Mouse (Mus musculus) urinary bladder, postnatal 36 days (tissue): ENCODE data around the gene Tspan18.
A peak's percentile ranks its signal among the peaks of the same experiment; 100 is the strongest.

Experiments used
- DNase-seq, 2 experiments: peaks; one replicate each; pipeline ENCODE4 v3.0.0; 2022; ENCODE audit warnings: low spot score in 2 of 2, mixed read lengths in 1 of 2

Tspan18 gene

DNA sequence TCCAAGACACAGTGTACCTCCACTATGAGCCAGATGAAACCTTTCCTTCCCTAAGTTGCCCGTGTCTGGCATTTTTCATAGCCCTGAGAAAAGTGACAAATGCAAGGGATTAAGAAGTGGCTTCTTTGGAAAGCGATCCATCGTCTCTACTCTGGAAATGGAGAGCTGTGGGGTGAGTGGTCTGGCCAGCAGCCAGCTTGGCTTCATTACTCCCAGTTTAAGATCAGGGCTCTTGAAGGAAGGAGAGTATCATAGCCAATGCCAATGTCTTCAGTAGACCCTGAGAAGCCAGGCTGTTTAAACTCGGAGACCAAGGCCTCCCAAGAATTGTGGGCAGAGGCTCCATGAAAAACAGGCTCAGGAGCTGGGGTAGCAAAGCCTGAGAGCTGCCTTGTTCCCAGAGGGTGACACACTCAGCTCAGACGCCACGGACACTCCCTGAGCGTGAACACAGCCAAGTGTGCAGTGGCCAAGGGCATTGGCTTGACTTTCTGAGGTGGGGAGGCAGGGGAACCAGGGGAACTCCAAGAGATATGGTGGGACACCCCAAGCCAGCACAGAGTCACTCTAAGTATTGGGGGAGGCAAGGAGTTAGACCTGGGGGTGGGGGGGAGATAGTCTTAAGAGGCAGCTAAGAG, 115.8 kb downstream of the Tspan18 start:
- DNase-seq = no peak

DNA sequence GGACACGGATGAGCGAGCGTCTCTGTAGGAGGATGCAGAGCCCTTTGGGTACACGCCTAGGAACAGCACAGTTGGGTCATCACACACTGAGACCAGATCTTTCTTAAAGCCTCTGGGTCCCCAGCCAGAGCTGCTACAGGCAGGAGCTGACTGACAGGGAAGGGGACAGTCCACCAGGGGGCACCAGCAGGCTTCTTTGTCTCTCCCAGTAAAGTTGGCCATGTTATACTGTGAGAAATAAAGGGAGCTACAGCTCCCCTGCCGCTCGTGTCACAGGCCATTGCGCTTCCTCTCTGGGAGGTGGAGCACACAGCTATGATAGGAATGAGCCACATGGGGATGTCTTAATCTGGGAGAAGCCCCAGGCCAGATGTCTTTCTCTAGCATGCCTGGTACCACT, 117.3 kb downstream of the Tspan18 start:
- peak; percentile 76 to 85 for DNase-seq

DNA sequence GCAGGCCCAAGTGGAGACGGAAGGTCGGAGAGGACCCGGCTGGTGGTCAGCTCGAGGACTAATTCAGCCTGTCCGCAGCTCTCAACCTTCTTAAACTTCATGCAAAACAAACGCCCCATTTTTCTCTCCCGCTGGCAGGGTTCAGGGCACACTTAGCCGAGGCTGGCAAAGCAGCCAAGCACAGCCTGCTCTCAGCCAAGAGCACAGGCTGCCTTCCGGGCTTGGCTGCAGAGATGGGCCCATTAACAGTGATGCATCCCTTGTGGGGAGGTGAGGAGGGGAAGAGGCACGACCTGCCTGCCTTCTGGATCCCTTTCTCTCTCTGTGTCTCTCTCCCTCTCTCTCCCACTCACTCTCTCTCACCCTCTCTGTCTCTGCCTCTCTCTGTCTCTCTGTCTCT, 118.5 kb downstream of the Tspan18 start:
- DNase-seq = no peak

DNA sequence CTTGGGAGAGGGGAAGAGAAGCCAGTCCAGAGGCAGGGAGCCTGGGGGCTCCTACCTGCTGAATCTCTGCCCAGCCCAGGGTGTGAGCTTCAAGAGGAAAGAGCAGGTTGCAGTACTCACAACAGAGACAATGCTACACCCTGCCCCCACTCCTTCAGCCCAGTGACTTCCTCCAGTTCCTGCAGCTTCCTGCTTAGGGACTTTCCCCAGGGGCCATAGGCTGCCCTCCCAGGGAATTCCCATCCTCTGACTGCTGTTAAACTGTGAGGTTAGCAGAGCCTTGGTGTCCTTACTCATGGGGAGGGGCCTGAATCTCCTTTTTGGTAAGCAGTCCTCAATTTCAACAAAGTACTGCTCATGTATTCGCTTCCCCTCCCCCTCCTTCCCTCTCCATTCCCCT, 120.1 kb downstream of the Tspan18 start:
- DNase-seq = no peak

DNA sequence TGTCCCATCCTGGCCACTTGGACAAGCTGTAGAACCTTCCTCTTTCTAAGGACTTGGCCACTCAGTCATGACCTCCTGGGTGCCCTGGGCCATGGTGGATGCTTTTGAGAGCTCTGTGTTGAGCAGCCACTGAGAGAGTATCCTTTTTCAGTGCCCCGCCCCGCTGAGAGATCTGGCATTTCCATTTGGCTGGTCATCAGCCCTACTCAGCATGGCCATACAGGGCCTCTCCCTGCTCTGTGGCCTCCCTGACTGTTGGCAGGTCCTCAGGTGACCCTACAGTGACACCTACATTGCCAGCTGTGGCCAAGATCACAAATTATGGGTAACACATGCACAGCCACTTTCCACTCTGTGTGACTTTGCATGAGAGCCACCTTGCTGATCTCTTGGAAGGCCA, 121.4 kb downstream of the Tspan18 start:
- no peak for DNase-seq

DNA sequence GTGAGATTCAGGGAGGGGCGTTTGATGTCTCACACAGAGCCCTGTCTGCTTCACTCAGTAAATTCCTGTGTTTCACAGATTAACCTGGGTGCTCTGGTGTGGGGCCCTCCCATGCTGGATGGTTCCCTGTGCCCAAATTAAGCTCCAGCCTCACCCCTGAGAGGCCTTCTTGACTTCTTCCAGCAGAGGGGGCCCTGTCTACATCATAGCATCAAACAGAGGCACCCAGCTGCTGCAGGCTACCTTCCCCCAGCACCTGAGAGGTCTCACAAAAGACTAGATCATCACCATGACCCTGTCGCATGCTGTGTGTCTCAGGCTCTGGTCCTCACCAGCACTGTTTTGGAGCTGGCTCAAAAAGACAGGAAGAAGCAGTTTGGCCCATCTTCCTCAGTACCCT, 121.9 kb downstream of the Tspan18 start:
- DNase-seq = no peak

DNA sequence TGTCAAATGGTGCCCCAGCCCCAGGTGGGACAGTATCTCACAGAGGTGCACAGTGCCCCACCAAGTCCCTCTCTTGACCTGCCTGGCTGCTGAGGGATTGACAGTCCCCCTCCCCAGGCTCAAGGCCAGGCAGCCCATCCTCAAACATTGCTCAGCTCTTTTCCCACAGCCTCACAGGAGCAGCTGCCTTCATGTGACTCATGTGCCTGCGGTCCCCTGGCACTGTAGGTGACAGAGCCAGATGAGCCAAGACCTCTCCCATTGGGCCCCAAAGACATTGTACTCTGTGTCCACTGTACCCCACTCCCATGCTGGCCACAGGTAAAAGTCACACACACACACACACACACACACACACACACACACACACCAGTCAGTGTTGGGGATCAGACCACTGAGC, 128.2 kb downstream of the Tspan18 start:
- DNase-seq = no peak

DNA sequence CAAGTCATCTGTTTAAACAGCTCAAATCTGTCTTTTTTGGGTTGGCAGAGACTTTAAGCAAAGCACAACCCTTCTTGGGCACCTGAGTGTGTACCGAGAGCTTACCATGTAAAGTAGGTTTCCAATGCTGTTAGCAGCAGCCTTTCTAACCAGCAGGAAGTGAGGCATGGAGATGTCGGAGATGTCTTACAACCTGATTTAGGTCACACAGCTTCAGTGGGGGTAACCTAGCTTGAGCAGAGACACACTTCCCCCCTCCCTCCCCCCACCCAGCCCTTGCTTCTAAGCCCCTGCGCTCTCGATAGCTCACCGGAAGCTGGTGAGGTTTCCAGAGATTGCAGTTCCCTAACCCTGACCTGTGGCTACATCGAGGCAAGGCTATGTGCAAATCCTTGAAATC, 129.7 kb downstream of the Tspan18 start:
- DNase-seq = no peak

DNA sequence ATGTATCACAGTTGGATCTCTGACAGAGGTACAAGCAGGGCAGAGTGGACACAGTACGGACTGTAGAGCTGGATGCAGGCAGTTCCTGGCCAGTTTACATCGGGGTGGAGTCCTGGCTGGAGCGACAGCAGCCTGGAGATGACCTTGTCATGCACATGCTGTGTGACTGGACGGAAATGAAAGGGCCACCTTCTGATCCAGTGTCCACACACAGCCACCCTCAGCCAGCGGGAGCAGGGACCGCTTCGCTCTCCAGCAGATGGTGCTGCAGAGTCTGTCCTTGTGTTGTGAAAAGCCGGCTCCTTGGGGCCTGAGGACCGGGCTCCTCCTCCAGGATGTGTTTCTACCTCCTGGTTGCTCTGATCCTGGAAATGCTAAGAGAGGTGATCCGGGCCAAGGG, 130.6 kb downstream of the Tspan18 start:
- peak in 1 of 2 experiments; percentile 52 for DNase-seq

DNA sequence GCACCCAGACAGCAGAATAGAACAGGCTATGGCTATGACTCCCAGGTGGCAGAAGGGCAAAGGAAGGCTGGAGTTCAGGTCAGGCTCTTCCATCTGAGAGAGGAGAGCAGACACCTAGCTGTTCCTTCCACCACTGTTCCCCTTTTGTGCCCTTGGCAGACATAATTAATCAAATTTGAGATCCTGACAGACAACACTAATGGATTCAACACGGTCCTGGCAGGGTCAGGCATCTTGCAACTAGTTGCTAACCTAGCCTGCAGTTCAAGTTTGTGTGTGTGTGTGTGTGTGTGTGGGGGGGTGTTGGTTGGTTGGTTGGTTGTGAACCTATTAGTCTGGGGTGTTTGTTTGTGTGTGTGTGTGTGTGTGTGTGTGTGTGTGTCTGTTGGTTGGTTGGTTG, 131.5 kb downstream of the Tspan18 start:
- no peak for DNase-seq

DNA sequence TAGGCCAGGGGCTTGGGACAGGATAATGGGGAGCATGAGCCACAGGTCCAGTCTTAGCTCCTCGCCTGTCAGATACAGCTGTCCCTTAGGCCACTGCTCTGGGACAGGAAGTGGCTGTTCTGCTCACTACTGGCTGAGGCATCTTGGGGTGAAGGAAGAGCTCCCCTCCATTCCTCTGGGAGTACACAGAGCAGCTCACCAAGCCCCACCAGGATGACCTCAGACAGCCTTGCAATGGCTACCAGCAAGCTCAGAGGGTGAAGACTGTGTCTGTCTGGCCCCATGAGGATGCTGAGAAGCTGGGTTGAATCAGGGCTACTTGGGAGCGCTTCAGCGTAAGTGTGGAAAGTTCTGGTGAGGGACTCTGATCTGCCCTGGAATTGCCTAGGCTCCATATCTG, 132.3 kb downstream of the Tspan18 start:
- no peak for DNase-seq

DNA sequence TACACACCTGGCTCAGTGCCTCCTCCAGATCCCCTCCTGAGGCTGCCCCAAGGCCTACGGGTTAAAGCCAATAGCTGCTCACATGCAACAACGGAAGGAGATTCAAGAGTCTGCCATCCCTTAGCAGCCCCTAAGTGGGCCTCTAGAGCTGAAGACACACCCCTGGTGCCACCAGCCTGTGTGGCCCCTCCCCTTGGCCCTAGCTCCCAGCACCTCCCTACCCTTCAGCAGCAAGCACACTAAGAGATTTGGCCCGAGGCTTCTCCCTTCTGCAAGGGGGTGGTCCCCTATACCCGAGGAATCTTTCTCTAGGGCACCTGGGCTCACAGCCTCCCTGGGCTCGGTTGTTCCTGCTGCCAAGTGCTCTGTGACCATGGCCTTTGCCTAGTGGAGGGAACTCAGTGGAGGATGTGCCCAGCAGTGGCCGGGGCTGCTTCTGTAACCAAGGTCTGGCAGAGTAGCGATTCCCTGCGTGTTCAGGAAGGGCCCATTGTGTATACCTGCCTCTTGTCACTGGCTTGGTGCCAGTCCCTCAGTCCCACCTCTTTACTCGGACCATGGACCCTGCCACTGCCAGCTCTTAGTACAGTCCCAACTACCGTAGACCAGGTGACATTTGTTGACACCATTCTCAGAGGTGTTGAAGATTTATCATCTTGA, 133.5 kb downstream of the Tspan18 start:
- no peak for DNase-seq

DNA sequence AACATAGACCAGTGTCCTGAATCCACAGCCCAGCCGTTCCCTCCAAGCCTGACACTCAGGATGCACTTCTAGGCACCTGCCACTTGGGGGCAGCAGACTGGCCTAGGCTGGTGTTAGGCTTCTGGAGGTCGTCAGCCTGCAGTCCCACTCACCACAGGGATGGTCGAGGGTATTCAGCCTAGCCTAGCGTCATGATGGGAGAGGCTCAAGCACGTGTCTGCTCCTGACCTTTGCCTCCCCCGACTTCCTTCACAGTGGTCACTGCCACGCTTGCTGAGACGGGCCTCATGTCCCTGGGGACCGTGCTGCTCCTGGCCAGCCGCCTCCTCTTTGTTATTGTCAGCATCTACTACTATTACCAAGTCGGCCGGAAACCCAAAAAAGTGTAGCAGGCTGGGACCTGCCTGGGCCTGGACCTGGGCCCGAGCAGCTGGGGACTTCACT, 134.8 kb downstream of the Tspan18 start:
- peak in 1 of 2 experiments; percentile 46 for DNase-seq

DNA sequence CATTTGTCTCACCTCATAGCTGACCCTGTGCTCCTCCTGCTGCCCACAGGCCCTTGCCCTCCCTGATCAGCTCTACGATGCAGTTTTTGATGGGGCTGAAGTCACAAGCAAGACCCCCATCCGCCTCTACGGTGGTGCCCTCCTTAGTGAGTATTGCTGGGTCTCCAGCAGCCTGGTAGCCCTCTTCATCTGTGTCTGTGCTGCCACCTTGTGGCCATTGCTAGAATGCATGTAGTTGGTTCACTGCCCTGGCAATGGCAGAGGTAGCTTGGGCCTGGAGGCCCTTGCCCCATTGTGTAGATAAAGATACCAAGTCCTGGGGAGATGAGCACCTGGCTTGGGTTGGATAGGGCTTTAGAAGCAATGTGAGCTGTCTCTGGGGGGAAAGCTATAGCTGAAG, 135.5 kb downstream of the Tspan18 start:
- DNase-seq = peak; percentile 87 to 88

DNA sequence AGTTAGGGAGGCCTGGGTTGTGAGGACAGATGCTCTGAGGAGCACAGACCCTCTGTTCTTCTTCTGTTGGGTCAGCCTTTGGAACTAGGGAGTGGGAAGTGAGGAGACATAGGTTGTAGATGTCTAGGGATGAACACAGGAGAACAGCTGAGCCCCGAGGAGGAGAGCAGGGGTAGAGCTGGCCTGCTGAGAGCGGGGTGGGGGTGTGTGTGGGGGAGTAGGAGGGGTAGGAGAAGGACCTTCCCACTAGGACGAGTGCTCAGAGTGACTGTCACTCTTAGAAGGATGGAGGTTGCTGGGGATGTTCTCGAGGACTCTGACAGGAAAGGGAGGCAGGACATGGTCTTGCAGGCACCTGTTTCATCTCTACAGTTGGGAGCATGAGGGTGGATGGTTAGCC, 140.5 kb downstream of the Tspan18 start:
- DNase-seq = no peak

DNA sequence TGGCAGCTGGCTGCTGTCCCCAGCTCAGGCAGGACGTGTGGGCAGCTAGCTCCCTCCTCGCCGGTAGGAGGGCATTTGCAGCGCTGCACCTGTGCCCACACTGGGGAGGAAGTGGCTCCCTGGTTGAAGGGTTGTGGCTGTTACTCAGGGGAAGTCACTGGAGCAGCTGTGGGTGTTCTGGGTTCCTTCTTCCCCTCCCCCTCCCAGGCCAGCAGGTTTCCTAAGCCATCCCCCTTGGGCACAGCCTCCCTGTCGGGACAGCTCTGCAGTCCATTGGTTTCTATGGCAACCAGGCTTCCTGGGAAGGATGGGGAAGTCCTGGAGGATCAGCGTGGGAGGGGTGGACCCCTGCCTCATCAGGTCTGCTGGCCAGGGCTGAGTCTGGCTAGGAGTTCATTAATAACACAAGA, 141.6 kb downstream of the Tspan18 start:
- no peak for DNase-seq

DNA sequence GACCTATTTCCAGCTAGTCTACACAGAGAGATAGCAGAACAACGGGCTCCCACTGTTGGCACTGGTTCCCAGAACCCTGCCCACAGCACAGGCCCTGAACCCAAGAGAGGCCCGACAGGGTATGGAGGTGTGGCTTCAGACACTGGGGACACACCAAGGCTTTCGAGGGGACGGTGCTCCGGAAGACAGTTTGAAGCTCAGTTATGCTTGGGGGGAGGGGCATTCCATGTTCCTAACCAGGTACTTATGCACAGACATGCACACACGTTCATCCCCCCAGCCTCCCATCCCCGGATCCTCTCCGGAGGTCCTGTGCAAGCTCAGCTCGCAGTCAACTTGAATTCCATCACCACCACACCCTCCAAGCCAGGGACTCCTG, 142.1 kb downstream of the Tspan18 start:
- no peak for DNase-seq

DNA sequence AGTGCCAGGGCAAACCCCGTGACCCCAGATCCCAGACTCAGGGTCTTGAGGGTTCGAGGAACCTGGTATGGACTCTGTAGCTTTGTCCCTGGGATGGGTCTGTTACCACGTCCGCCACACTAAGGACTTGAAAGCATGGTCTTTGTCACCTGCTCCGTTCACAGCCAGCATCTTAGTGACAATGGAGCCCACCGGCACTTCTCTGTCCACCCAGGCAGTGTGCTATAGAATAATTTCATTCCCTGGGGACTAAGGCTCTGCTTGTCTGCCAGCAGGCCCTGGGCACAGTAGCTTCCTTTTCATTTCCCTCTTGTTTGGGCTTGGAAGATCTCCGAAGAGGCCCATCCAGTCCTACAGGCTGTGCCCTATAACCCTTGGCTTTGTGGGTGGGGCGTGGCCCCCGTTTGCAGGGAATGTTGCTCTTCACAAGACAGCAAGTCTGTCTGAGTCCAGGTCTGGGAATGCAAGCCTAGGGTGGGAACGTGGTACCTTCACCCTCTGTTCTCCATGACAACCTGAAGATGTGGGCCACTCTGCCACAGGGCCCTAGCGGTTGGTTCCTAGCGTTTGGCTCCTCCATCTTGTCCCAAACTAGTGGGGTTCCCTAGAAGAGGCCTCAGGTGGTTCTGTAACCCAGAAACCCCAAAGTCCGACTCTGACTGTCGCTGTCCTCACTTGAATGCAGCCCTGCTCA, 142.7 kb downstream of the Tspan18 start:
- DNase-seq = no peak

DNA sequence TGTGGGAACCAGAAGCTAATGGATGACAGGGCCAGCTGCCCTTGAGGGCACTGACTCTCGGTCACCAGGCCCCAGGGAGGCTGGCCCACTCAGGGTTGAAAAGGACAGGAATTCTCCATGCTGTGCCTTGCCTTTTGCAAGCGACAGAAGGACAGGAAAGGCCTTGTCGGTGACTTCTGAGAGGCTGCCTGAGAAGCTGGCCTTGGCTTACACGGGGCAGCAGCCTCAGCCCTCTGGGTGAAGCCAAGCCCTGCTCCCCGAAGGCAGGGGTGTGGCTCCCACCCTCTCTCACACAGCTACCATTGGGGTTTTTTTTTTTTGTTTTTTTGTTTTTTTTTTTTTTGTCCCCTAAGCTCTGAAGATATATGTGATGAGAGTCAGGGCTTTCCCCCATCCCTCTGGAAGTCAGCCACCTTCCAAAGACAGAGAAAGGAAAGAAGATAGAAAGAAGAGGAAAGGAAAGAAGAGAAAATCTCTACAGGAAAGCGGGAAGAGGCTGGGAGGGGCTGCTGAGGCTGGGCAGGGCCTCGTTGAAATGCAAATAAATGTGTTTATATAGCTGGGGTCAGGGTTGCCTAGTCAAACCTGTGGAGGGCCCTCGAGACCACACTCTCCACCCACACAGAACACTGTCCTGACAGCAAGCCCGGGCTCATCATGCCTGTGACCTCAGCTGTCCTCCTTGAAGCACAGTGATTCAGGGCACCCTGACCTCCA, 143.4 kb downstream of the Tspan18 start:
- DNase-seq = no peak

DNA sequence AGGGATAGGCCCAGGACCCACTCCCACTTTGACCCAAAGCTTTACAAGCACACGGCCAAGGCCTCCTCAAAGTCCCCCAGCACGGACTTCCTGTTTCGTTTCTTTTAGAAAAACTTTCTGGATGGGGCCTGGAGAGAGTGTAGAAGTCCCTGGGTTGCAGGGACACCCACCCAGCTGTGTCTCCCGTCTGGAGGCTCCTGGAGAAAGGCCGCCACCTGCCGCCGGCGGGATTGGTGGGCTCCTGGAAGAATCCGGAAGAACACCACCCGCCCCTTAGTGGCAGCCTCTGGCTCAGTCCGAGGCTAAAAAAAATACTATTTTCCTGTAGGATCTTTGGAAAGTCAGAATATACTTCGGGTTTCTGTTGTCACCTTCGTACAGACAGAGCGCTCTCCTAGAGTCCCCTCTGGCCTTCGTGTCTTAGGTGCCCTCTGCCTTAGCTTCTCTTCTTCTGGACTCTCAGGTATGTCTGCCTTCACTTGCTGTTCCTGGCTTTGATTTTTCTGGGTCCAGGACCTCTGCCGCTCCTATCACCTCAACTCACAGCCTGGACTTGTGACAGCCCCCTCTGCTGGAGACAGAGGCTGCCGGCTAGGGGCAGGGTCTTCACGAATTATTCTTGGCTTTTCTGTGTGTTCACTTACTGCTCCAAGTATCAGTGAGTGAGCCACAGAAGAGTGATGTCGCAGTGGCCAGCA, 145.4 kb downstream of the Tspan18 start:
- no peak for DNase-seq

DNA sequence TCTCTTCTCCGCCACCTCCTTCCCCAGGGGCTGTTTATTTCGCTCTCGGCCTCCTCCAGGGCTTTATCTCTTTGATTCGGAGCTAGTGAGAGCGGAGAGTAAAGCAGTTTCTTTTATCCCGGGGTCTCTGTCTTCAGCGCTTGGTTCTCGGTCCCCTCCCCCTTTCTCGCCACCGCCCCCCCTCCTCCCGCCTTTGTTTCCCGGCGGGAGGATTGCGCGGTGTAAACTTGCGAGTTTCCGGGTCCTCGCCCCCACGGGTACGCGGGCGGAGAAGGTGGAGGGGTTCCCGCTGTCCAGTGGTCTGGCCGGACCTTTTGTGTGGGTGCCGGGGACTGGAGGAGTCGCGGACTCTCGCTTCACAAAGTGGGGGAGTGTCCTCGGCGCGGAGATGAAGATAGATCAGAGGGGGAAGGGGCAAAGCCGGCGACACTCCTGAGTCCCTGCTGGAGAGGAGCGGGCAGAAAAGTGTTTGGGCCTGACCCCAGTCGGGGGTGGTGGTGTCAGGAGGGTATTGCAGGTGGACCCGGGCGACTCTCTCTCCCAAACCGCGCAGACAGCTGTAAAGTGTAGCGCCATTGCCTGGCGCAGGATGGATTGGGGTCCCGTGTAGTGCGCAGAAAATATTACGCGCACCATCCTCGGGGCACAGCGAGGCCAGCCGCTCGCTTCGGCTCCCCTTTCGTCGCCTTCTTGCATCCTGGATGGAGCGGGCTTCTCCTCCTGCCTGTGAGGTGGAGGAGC, 146.1 kb downstream of the Tspan18 start:
- DNase-seq = no peak
